ENCODE assay signal across 14 mouse cellular contexts in the genomic region with DNA sequence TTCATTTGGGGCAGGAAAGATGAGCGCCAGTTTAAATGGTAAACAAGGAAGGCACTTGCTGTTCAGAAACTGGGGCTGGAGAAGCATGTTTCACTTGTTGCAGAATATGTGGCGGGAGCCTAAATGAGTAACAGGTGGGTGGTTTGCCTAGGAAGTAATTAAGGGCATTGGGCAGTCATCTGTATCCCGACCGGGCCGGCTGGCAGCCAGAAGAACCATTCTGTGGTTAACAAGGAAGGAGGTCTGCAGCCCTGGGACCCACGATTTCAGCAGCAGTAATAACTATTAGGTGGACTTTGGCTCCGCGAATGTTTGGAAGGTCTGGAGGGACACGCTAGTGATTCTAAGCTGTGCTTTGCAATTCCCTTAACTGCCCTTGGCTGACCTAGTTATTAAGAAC.
DNase-seq lines count a peak whose midpoint lies in the region; ATAC-seq and TF ChIP-seq lines count a peak whose summit lies in the region.
"Had no signal": no experiment of that assay in that cellular context is flagged by ENCODE, and none has a peak within 500 bp of the region (broad histone marks: within the 10 kb centered on the region; RNA-seq: fewer than 3 reads in every experiment).

No protein-coding gene starts in this region.

- ATAC-seq in kidney, embryonic 14.5 days (ENCODE audit: low FRiP score, low TSS enrichment) = no peak
- ATAC-seq in embryonic facial prominence, embryonic 11.5 days (replicated peaks; ENCODE audit: insufficient number of reproducible peaks, low FRiP score, low TSS enrichment, low read depth) = no peak
- peak; percentile 58; the same call in 1 of the 2 replicates for ATAC-seq in kidney, embryonic 15.5 days (replicated peaks; ENCODE audit: low FRiP score)
- ATAC-seq: forebrain, embryonic 13.5 days; inflammation-experienced regulatory T-cells, adult 6 months; liver, postnatal 0 days had no signal

- H3K4me2 ChIP-seq in kidney, embryonic 14.5 days (replicated peaks; ENCODE audit: low read depth, low read length) = no peak overlapping the region
- H3K4me2 ChIP-seq in embryonic facial prominence, embryonic 11.5 days (ENCODE audit: low read depth, low read length) = no peak overlapping the region
- no peak overlapping the region for H3K4me2 ChIP-seq in kidney, embryonic 15.5 days
- H3K4me2 ChIP-seq: embryonic facial prominence, embryonic 15.5 days; forebrain, embryonic 13.5 days had no signal

- no peak overlapping the region for H3K4me3 ChIP-seq in kidney, adult 2 months (ENCODE audit: insufficient read depth, low read depth, low read length)
- no peak overlapping the region for H3K4me3 ChIP-seq in kidney, embryonic 14.5 days (ENCODE audit: low read length)
- no peak overlapping the region for H3K4me3 ChIP-seq in embryonic facial prominence, embryonic 11.5 days (ENCODE audit: low read depth, low read length)
- no peak overlapping the region for H3K4me3 ChIP-seq in kidney, embryonic 15.5 days (replicated peaks)
- no peak overlapping the region for H3K4me3 ChIP-seq in limb, embryonic 10.5 days
- no peak overlapping the region for H3K4me3 ChIP-seq in cerebellum, adult 2 months (replicated peaks; ENCODE audit: insufficient read depth, low read depth, low read length)
- H3K4me3 ChIP-seq: embryonic facial prominence, embryonic 15.5 days; forebrain, embryonic 13.5 days; hindbrain, embryonic 10.5 days had no signal

- H3K9ac ChIP-seq in kidney, embryonic 14.5 days (ENCODE audit: low read depth, low read length) = no peak overlapping the region
- no peak overlapping the region for H3K9ac ChIP-seq in embryonic facial prominence, embryonic 11.5 days (replicated peaks; ENCODE audit: low read length)
- no peak overlapping the region for H3K9ac ChIP-seq in kidney, embryonic 15.5 days
- H3K9ac ChIP-seq: embryonic facial prominence, embryonic 15.5 days; forebrain, embryonic 13.5 days; liver, postnatal 0 days had no signal

- TF ChIP-seq CTCF in kidney, adult 2 months (conservative IDR thresholded peaks at IDR 0.05; ENCODE audit: insufficient read depth, insufficient read length, low read depth, low read length) = no peak
- TF ChIP-seq CTCF in cerebellum, adult 2 months (IDR thresholded peaks at IDR 0.05; ENCODE audit: borderline replicate concordance, insufficient read depth, low read depth, low read length) = no peak

- no peaks in the 10 kb centered on the region for H3K9me3 ChIP-seq in kidney, embryonic 14.5 days (ENCODE audit: control insufficient read depth, low read length)
- no peaks in the 10 kb centered on the region for H3K9me3 ChIP-seq in embryonic facial prominence, embryonic 11.5 days (replicated peaks; ENCODE audit: control insufficient read depth, low read length)
- H3K9me3 ChIP-seq in kidney, embryonic 15.5 days (replicated peaks) = no peaks in the 10 kb centered on the region
- H3K9me3 ChIP-seq in limb, embryonic 10.5 days (replicated peaks) = no peaks in the 10 kb centered on the region
- H3K9me3 ChIP-seq: embryonic facial prominence, embryonic 15.5 days; forebrain, embryonic 13.5 days; hindbrain, embryonic 10.5 days had no signal

- no peak overlapping the region for H3K27ac ChIP-seq in kidney, adult 2 months (ENCODE audit: insufficient read depth, low read depth, low read length)
- H3K27ac ChIP-seq in kidney, embryonic 14.5 days (ENCODE audit: low read depth, low read length) = no peak overlapping the region
- H3K27ac ChIP-seq in embryonic facial prominence, embryonic 11.5 days (replicated peaks; ENCODE audit: low read depth, low read length) = no peak overlapping the region
- H3K27ac ChIP-seq in kidney, embryonic 15.5 days = no peak overlapping the region
- H3K27ac ChIP-seq in limb, embryonic 10.5 days = no peak overlapping the region
- H3K27ac ChIP-seq in cerebellum, adult 2 months (ENCODE audit: insufficient read depth, low read length) = no peak overlapping the region
- H3K27ac ChIP-seq: embryonic facial prominence, embryonic 15.5 days; forebrain, embryonic 13.5 days; hindbrain, embryonic 10.5 days had no signal

- H3K4me1 ChIP-seq in kidney, adult 2 months (ENCODE audit: control insufficient read depth, insufficient read depth, low read length) = no peaks in the 10 kb centered on the region; the same call in 1 of the 2 replicates
- no peaks in the 10 kb centered on the region for H3K4me1 ChIP-seq in kidney, embryonic 14.5 days (ENCODE audit: control insufficient read depth, insufficient read depth, low read length)
- H3K4me1 ChIP-seq in embryonic facial prominence, embryonic 11.5 days (ENCODE audit: control insufficient read depth, insufficient read depth, low read length) = no peaks in the 10 kb centered on the region
- no peaks in the 10 kb centered on the region for H3K4me1 ChIP-seq in kidney, embryonic 15.5 days
- peaks cover 10% of the 10 kb centered on the region for H3K4me1 ChIP-seq in limb, embryonic 10.5 days
- no peaks in the 10 kb centered on the region for H3K4me1 ChIP-seq in cerebellum, adult 2 months (ENCODE audit: control insufficient read depth, insufficient read depth, low read length)
- H3K4me1 ChIP-seq: embryonic facial prominence, embryonic 15.5 days; forebrain, embryonic 13.5 days; hindbrain, embryonic 10.5 days had no signal

- 36% methylated on average over 9 of the region's 9 CpGs for WGBS in kidney, adult 2 months
- 57% methylated on average over 9 of the region's 9 CpGs for WGBS in kidney, embryonic 14.5 days
- WGBS in embryonic facial prominence, embryonic 11.5 days = 51% methylated on average over 9 of the region's 9 CpGs
- 53% methylated on average over 9 of the region's 9 CpGs for WGBS in kidney, embryonic 15.5 days
- WGBS in limb, embryonic 10.5 days = 46% methylated on average over 9 of the region's 9 CpGs
- WGBS in cerebellum, adult 2 months = 45% methylated on average over 9 of the region's 9 CpGs

- no peaks in the 10 kb centered on the region for H3K36me3 ChIP-seq in kidney, adult 2 months (ENCODE audit: control insufficient read depth, insufficient read depth, low read length)
- no peaks in the 10 kb centered on the region for H3K36me3 ChIP-seq in kidney, embryonic 14.5 days (ENCODE audit: control insufficient read depth, insufficient read depth, low read length)
- H3K36me3 ChIP-seq in embryonic facial prominence, embryonic 11.5 days (replicated peaks; ENCODE audit: control insufficient read depth, insufficient read depth, low read depth, low read length) = no peaks in the 10 kb centered on the region
- no peaks in the 10 kb centered on the region for H3K36me3 ChIP-seq in kidney, embryonic 15.5 days
- H3K36me3 ChIP-seq in limb, embryonic 10.5 days = no peaks in the 10 kb centered on the region
- H3K36me3 ChIP-seq: embryonic facial prominence, embryonic 15.5 days; hindbrain, embryonic 10.5 days had no signal

- no peaks in the 10 kb centered on the region for H3K27me3 ChIP-seq in kidney, adult 2 months (replicated peaks; ENCODE audit: control insufficient read depth, insufficient read depth, low read length)
- H3K27me3 ChIP-seq in kidney, embryonic 14.5 days (ENCODE audit: control insufficient read depth, insufficient read depth, low read length) = no peaks in the 10 kb centered on the region
- H3K27me3 ChIP-seq in embryonic facial prominence, embryonic 11.5 days (ENCODE audit: control insufficient read depth, insufficient read depth, low read length) = no peaks in the 10 kb centered on the region
- no peaks in the 10 kb centered on the region for H3K27me3 ChIP-seq in kidney, embryonic 15.5 days
- no peaks in the 10 kb centered on the region for H3K27me3 ChIP-seq in limb, embryonic 10.5 days (ENCODE audit: low read depth, poor library complexity, severe bottlenecking)
- no peaks in the 10 kb centered on the region for H3K27me3 ChIP-seq in cerebellum, adult 2 months (ENCODE audit: control insufficient read depth, insufficient read depth, low read length)
- H3K27me3 ChIP-seq: embryonic facial prominence, embryonic 15.5 days; forebrain, embryonic 13.5 days had no signal

- no peak for TF ChIP-seq POLR2A in kidney, adult 2 months (IDR thresholded peaks at IDR 0.05; ENCODE audit: low read depth, low read length)
- TF ChIP-seq POLR2A in cerebellum, adult 2 months (IDR thresholded peaks at IDR 0.05; ENCODE audit: borderline replicate concordance, insufficient read depth, low read length) = no peak

- peak; percentile 37 for DNase-seq in kidney, adult 2 months
- peak; percentile 16 for DNase-seq in embryonic facial prominence, embryonic 11.5 days (ENCODE audit: low spot score)
- DNase-seq in limb, embryonic 10.5 days (ENCODE audit: low spot score) = peak; percentile 60
- DNase-seq in ovary, adult 18-20 months (ENCODE audit: low spot score) = no peak
- no peak for DNase-seq in cerebellum, adult 2 months
- DNase-seq in adrenal gland, postnatal 10 days = no peak
- DNase-seq: liver; liver, postnatal 0 days had no signal

Comparison
In these comparisons a context has a peak if more than half of its experiments do, and no peak if none do; other contexts are left out.
1. DNase-seq: peak in kidney, adult 2 months (single experiment), embryonic facial prominence, embryonic 11.5 days (single experiment) and limb, embryonic 10.5 days (single experiment); none in ovary, adult 18-20 months (single experiment), cerebellum, adult 2 months (0 of 2) and adrenal gland, postnatal 10 days (single experiment).